Mouse (Mus musculus): ENCODE data around the gene Stat5a.

DNA sequence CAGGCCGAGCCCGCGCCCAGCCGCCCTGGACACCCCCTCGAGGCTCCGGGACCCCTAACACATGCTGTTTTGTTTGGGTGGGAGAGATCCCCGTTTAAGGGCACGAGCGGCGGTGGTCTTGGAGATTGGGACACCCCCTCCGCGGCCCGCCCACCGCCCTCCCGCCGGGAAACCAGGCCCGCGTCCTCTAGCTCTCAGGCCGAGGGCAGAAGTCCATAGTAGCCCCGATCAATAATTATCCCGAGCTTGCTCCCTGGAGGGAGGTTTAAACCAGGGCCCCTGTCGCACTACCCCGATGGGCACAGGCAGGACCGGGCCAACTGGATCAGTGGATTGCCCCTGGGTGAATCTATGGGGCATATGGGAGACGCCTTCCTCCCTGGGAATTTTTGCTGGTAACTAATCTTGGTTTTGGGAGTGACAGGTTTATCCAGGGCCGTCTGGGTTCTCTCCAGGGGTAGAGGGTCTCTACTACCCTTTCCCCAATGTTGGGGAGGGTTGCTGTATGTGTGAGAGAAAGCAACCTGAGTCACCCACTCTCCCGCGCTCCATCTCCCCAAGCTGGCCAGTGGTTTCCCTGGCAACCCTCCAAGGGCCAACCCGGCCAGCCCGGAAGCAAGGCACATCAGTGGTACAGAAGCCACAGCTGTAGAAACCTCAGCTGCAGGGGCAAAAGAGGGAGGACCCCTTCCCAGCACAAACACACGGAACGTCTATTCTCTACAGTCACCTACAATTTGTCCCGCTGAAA is 8.2 kb upstream of the Stat5a start:
- TF ChIP-seq CTCF (IDR thresholded peaks at IDR 0.05; ENCODE audit: low read depth): no peak
- TF ChIP-seq EP300 (optimal IDR thresholded peaks at IDR 0.05): no peak
